21 mouse cellular contexts compared by ENCODE assay signal in the genomic region with DNA sequence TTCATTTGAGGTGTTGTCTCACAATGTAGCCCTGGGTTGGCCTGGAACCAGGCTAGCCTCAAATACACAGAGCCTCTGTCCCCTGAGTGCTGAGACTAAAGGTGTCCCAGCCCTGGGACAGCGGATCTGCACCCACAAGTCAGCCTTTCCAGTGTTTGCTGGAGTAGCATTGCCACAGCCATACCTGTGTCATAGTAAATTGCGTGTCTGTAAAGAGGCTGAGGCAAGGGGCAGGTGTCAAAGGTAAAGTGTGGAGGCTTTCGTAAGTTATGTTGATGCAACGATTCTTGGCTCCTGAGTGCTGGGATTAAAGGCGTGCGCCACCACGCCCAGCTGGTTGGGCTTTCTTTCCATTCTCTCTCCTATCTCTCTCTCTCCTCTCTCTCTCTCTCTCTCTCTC. TPM values are rescaled to one million over a fixed set of nuclear protein-coding genes. Genes with fewer than 3 reads are reported as not detected.
"Had no signal": no experiment of that assay in that cellular context is flagged by ENCODE, and none has a peak within 500 bp of the region (broad histone marks: within the 10 kb centered on the region; RNA-seq: fewer than 3 reads in every experiment).

No protein-coding gene starts in this region.

- H3K4me3 ChIP-seq: layer of hippocampus, adult 2 months; left cerebral cortex, adult 2 months; limb, embryonic 10.5 days; midbrain, embryonic 15.5 days had no signal

- H3K4me1 ChIP-seq: limb, embryonic 10.5 days; midbrain, embryonic 15.5 days had no signal

- H3K9me3 ChIP-seq: limb, embryonic 10.5 days; midbrain, embryonic 15.5 days had no signal

- H3K36me3 ChIP-seq: limb, embryonic 10.5 days; midbrain, embryonic 15.5 days had no signal

- H3K27ac ChIP-seq: layer of hippocampus, adult 2 months; left cerebral cortex, adult 2 months; limb, embryonic 10.5 days; midbrain, embryonic 15.5 days had no signal

- H3K9ac ChIP-seq: midbrain, embryonic 15.5 days had no signal

- H3K4me2 ChIP-seq: midbrain, embryonic 15.5 days had no signal

- ATAC-seq: midbrain, embryonic 15.5 days had no signal

- DNase-seq: kidney, adult 18-20 months; kidney, postnatal 10 days; kidney, postnatal 4 days; lung, adult 18-20 months; lung, postnatal 36 days; right cerebral cortex, adult 18-20 months; right cerebral cortex, postnatal 25 days; thymus, postnatal 4 days had no signal

RNA-seq across cellular contexts. Expression of a gene that starts 18.9 kb away (rescaled TPM):
- total RNA-seq: layer of hippocampus, adult 2 months; layer of hippocampus, postnatal 25 days; left cerebral cortex, adult 2 months; left cerebral cortex, postnatal 14 days; megakaryocyte progenitor cell, adult 5-6 weeks had no signal
- polyA plus RNA-seq: kidney, embryonic 14.5 days; limb, embryonic 10.5 days; limb, embryonic 14.5 days; lung, embryonic 16.5 days; midbrain, embryonic 15.5 days; neural tube, embryonic 14.5 days; small intestine, adult 2 months; stomach, embryonic 16.5 days had no signal

RNA-seq across cellular contexts. Expression of a gene that starts 23.1 kb away (rescaled TPM):
- total RNA-seq: megakaryocyte progenitor cell, adult 5-6 weeks had no signal
- polyA plus RNA-seq: lung, embryonic 16.5 days had no signal

RNA-seq across cellular contexts. Expression of a gene that starts 44.0 kb away (rescaled TPM):
- total RNA-seq: layer of hippocampus, adult 2 months; layer of hippocampus, postnatal 25 days; left cerebral cortex, adult 2 months; left cerebral cortex, postnatal 14 days; megakaryocyte progenitor cell, adult 5-6 weeks had no signal
- polyA plus RNA-seq: kidney, embryonic 14.5 days; limb, embryonic 10.5 days; limb, embryonic 14.5 days; lung, embryonic 16.5 days; midbrain, embryonic 15.5 days; neural tube, embryonic 14.5 days; small intestine, adult 2 months; stomach, embryonic 16.5 days had no signal
